Mouse (Mus musculus) kidney, postnatal 25 days (tissue): ENCODE results near the gene Zbtb9.

Source experiments
- DNase-seq, 2 experiments: peaks; one replicate each; pipeline ENCODE4 v3.0.0; 2021; ENCODE audit warnings: mixed read lengths in 2 of 2

The Zbtb9 gene

GRCm38 (mm10) chr17:27042840-27043239, 69.9 kb downstream of the Zbtb9 start:
- DNase-seq: peak in 1 of 2 experiments; percentile 72

GRCm38 (mm10) chr17:27045164-27045563, 72.2 kb downstream of the Zbtb9 start:
- DNase-seq: no peak

- no peak for DNase-seq
Observed at GRCm38 (mm10) chr17:27047762-27048444, 74.9 kb downstream of the Zbtb9 start.

GRCm38 (mm10) chr17:27048445-27049239, 75.7 kb downstream of the Zbtb9 start:
- no peak for DNase-seq

GRCm38 (mm10) chr17:27050853-27051252, 77.9 kb downstream of the Zbtb9 start:
- no peak for DNase-seq

DNA sequence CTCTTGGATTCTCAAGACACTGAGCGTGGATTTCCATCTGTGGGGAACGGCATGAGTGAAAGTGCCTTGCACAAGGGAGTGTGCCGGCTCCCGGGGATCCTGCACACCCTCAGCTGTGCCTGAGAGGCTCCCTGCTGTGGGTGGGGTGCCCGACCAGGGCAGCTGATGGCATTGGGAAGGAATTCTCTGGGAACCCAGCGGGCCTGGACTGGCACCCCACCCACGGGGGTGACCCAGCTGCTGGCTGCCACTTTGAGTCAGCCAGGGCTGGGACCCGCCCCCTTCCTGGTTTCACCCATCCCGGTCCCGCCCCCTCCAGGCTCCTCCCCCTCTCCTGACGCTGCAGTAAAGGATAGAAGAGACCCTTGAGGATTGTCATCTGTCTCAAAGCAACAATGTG, 78.5 kb downstream of the Zbtb9 start:
- DNase-seq: peak; percentile 75 to 77

DNA sequence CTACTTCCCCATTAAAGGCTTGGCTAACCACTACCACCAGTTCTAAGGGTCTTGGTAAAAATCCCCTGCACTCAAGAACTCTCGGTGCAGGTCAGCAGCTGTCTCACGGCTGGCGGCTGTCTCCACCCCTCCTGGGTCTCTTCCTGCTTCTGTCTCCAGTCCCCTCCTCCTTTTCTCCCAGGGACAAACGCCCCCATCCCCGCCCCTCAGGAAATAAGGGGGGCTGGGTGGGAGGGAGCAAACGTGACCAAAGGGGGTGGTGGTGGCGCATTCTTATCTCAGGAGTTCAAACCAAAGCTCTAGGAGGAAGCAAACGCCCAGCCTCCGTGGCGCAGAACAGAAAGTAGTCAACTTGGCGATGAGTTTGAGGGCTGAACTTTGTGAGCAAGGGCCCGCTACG, 83.2 kb downstream of the Zbtb9 start:
- peak; percentile 76 to 87 for DNase-seq

DNA sequence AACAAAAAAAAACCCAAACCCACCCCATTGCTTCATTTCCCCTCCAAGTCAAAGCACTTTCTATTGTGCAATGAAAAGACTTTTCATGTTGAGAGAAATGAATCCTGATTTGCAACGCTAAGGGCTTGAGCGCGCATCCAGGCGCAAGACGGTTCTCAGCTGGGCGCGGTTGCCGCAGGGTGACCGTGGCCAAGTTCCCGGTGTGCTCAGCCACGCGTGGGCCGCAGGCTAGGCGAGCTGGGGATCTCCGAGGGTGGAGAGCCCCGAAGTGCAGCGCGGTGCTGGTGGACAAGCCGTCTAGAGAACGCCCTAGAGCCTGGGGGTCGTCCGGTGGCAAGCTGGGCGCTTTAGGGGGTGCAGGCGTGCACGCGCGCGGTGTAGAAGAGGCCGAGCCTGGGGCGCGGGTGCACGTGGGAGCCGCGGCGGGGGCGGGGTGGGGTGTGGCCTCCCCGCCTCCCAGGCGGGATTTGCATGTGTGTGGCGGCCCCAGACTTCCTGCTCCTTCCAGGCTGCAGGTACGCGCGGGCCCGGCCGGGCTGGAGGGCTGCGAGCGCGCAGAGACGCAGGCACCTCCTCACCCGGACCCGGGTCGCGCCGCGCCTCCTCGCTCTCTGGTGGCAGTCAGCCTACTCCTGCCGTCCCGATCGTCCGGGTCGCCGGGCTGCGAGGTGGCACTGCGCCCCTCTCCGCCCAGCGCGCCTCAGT, 84.0 kb downstream of the Zbtb9 start, which contains the start of gene Itpr3:
Itpr3 (plus strand) TSS at position 493 of the 705 bp plus-strand sequence.
- DNase-seq: peak; percentile 75 to 91

GRCm38 (mm10) chr17:27057517-27058055, 84.6 kb downstream of the Zbtb9 start:
- DNase-seq: no peak
